Mouse (Mus musculus): Measurements from ENCODE around the gene Spint5. TPM values are rescaled to one million over a fixed set of nuclear protein-coding genes. Genes with fewer than 3 reads are reported as not detected.

Spint5 gene
- polyA plus RNA-seq, 1 experiment, result not detected

DNA sequence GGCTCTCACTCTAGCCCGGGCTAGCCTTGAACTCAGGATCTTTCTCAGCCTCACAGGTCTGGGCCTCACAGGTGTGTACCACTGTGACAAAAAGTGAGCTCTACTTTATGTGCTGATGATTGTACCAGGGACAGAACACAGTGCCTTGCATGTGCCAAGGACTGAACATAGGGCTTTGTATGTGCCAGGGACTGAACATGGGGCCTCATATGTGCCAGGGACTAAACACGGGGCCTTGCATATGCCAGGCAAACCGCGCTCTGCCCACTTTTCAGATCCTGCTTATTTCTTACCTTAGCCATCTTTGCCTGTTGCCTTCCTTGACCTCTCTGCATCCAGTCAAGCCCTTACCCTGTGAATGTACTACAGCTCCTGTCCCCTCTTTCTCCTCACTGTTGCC is 46.9 kb downstream of the Spint5 start:
- Histone ChIP-seq H3K4me1 (ENCODE audit: control insufficient read depth) (peaks cover 81% of the 10 kb centered on the region), H3K9me3 (ENCODE audit: control insufficient read depth, low read length) (no peaks in the 10 kb centered on the region), H3K27me3 (ENCODE audit: control insufficient read depth) (no peaks in the 10 kb centered on the region), H3K36me3 (ENCODE audit: control insufficient read depth) (peaks cover 96% of the 10 kb centered on the region), H3K4me3 (replicated peaks) (peak overlapping the region; percentile 40)
- no peak for TF ChIP-seq TAL1 (IDR thresholded peaks at IDR 0.05; ENCODE audit: low read length)
- TF ChIP-seq GATA1 (IDR thresholded peaks at IDR 0.05; ENCODE audit: low read length), result no peak

DNA sequence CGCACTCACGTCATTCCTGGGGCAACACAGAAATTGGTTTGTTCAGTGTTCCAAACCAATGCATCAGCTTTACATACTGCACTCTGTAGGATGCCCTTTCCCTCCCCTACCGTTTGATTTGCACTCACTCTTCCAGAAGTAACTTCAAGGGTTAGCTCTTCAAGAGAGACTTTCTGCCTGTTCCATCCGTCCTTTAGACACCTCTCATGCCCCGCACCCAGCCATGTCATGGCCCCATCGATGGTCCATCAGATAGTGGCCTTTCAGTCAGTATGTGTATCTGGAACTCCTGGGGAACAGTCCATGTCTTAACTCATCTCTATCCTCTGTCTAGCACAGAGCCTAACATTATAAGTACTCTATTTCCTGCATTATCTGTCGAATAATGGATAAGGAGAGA is 47.5 kb downstream of the Spint5 start:
- H3K27me3 ChIP-seq (ENCODE audit: control insufficient read depth), result no peaks in the 10 kb centered on the region
- peaks cover 96% of the 10 kb centered on the region for H3K36me3 ChIP-seq (ENCODE audit: control insufficient read depth)
- TF ChIP-seq TAL1 (IDR thresholded peaks at IDR 0.05; ENCODE audit: low read length), result no peak
- peak; percentile 13; the same call in 1 of the 2 replicates for TF ChIP-seq GATA1 (IDR thresholded peaks at IDR 0.05; ENCODE audit: low read length)
- peaks cover 80% of the 10 kb centered on the region for H3K4me1 ChIP-seq (ENCODE audit: control insufficient read depth)
- H3K9me3 ChIP-seq (ENCODE audit: control insufficient read depth, low read length), result no peaks in the 10 kb centered on the region
- H3K4me3 ChIP-seq (replicated peaks), result peak overlapping the region; percentile 28

DNA sequence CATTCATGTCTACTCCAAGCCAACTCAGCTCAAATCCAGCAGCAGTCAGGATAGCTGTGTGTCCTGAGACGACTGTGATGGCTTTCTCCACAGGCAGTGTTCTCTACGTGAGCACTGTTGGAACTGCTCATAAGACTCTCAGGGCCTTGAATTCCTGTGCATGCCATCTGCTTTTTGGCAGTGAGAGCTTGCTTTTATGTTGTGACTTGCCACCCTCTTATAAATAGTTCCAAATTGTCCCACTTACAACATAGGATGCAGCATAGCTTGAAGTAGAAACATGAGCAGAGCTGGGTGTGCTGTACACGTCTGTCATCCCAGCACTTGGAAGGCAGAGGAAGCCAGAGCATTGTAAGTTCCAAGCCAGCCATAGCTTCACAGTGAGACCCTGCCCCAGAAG is 50.7 kb downstream of the Spint5 start:
- Histone ChIP-seq H3K27me3 (ENCODE audit: control insufficient read depth) (no peaks in the 10 kb centered on the region), H3K9me3 (ENCODE audit: control insufficient read depth, low read length) (no peaks in the 10 kb centered on the region), H3K36me3 (ENCODE audit: control insufficient read depth) (peaks cover 85% of the 10 kb centered on the region), H3K4me1 (ENCODE audit: control insufficient read depth) (peaks cover 62% of the 10 kb centered on the region), H3K4me3 (replicated peaks) (no peak overlapping the region)
- TF ChIP-seq TAL1 (IDR thresholded peaks at IDR 0.05; ENCODE audit: low read length) (no peak), GATA1 (IDR thresholded peaks at IDR 0.05; ENCODE audit: low read length) (no peak)

Other genes starting within 250 kb of the Spint5 start
- gene Trp53tg5, start 241.6 kb upstream of the Spint5 start, polyA plus RNA-seq (2012), result not detected in 2 replicates
- 0.09 and 0.11 TPM in 2 replicates for gene Dbndd2, start 229.2 kb upstream of the Spint5 start, polyA plus RNA-seq (2012)
- 12.7 and 13.8 TPM in 2 replicates for gene Pigt, start 217.8 kb upstream of the Spint5 start, polyA plus RNA-seq (2012)
- not detected in 2 replicates for gene Wfdc2, start 152.9 kb upstream of the Spint5 start, polyA plus RNA-seq (2012)
- not detected in 2 replicates for gene Spint3, start 141.8 kb upstream of the Spint5 start, polyA plus RNA-seq (2012)
- not detected in 2 replicates for gene Wfdc6a, start 129.9 kb upstream of the Spint5 start, polyA plus RNA-seq (2012)
- gene Eppin, start 121.7 kb upstream of the Spint5 start, polyA plus RNA-seq (2012), result not detected in 2 replicates
- not detected in 2 replicates for gene Wfdc6b, start 101.8 kb upstream of the Spint5 start, polyA plus RNA-seq (2012)
- gene Wfdc8, start 101.7 kb upstream of the Spint5 start, polyA plus RNA-seq (2012), result not detected in 2 replicates
- gene Wfdc16, start 76.5 kb upstream of the Spint5 start, polyA plus RNA-seq (2012), result 0.05 TPM in 1 of 2 replicates, not detected in the other
- gene Wfdc10, start 59.3 kb upstream of the Spint5 start, polyA plus RNA-seq (2012), result not detected in 2 replicates
- not detected in 2 replicates for gene Wfdc9, start 58.7 kb upstream of the Spint5 start, polyA plus RNA-seq (2012)
- not detected in 2 replicates for gene Wfdc11, start 41.2 kb upstream of the Spint5 start, polyA plus RNA-seq (2012)
- gene Wfdc13, start 30.2 kb upstream of the Spint5 start, polyA plus RNA-seq (2012), result not detected in 2 replicates
- gene Spint4, start 16.8 kb upstream of the Spint5 start, polyA plus RNA-seq (2012), result not detected in 2 replicates
- 0.04 and 0.07 TPM in 2 replicates for gene Wfdc3, start 30.6 kb downstream of the Spint5 start, polyA plus RNA-seq (2012)
- gene Dnttip1, start 30.7 kb downstream of the Spint5 start, polyA plus RNA-seq (2012), result 16.3 and 17.4 TPM in 2 replicates
- gene Ube2c, start 54.6 kb downstream of the Spint5 start, polyA plus RNA-seq (2012), result 158 and 179 TPM in 2 replicates
- gene Tnnc2, start 64.7 kb downstream of the Spint5 start, polyA plus RNA-seq (2012), result not detected in 2 replicates
- gene Snx21, start 70.5 kb downstream of the Spint5 start, polyA plus RNA-seq (2012), result 1.5 and 2.4 TPM in 2 replicates
- gene Acot8, start 89.6 kb downstream of the Spint5 start, polyA plus RNA-seq (2012), result 7.0 and 9.2 TPM in 2 replicates
- gene Zswim3, start 89.8 kb downstream of the Spint5 start, polyA plus RNA-seq (2012), result 0.08 and 0.10 TPM in 2 replicates
- 0.69 and 0.71 TPM in 2 replicates for gene Zswim1, start 107.4 kb downstream of the Spint5 start, polyA plus RNA-seq (2012)
- not detected in 2 replicates for gene Spata25, start 113.2 kb downstream of the Spint5 start, polyA plus RNA-seq (2012)
- gene Ctsa, start 117.6 kb downstream of the Spint5 start, polyA plus RNA-seq (2012), result 6.9 and 7.3 TPM in 2 replicates
- 0.10 and 0.14 TPM in 2 replicates for gene Neurl2, start 118.2 kb downstream of the Spint5 start, polyA plus RNA-seq (2012)
- 0.32 and 0.70 TPM in 2 replicates for gene Pltp, start 142.4 kb downstream of the Spint5 start, polyA plus RNA-seq (2012)
- gene Pcif1, start 164.0 kb downstream of the Spint5 start, polyA plus RNA-seq (2012), result 24.3 and 28.7 TPM in 2 replicates
- gene Zfp335, start 196.5 kb downstream of the Spint5 start, polyA plus RNA-seq (2012), result 5.2 and 5.8 TPM in 2 replicates
- 0.04 TPM in 1 of 2 replicates, not detected in the other for gene Mmp9, start 225.5 kb downstream of the Spint5 start, polyA plus RNA-seq (2012)
- not detected in 2 replicates for gene Slc12a5, start 245.5 kb downstream of the Spint5 start, polyA plus RNA-seq (2012)

Data from erythroblast, embryonic 14.5 days (primary cell).